Mouse (Mus musculus) CD4-positive, CD25-positive, alpha-beta regulatory T cell, adult 4 months (primary cell): ENCODE data around the gene Btbd35f26. TPM values are rescaled to one million over a fixed set of nuclear protein-coding genes. Genes with fewer than 3 reads are reported as not detected.
"Not testable (repeated sequence)": the region's sequence is repeated elsewhere in the genome, so short reads cannot be mapped to it uniquely, and the experiment has no call there.

Source experiments
- ATAC-seq: one replicate; pipeline ENCODE4 v1.8.0; 2017
- polyA plus RNA-seq, 2 experiments: library from polyadenylated mRNA; unstranded; fragments of 100-300 nt; shearing (Covaris generic); gene quantifications; one replicate each; pipeline ENCODE4 v1.2.1; 2017

Btbd35f26 gene
- not detected for polyA plus RNA-seq

- ATAC-seq, result not testable (repeated sequence)
Measured at GRCm38 (mm10) chrX:31336154-31336553, at the start of gene Btbd35f26. Gene Btbd35f26 (plus strand): TSS chrX:31336454.

DNA sequence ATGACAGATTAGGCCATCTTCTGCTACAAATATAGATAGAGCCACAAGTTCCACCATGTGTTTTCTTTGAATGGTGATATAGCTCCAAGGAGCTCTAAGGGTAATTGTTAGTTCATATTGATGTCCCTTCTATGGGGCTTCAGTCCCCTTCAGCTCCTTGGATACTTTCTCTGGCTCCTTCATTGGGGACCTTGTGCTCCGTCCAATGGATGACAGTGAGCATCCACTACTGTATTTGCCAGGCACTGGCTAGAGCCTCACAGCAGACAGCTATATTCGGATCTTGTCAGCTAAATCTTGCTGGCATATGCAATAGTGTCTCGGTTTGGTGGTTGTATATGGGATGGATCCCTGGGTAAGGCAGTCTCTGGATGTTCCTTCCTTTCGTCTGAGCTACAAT is 5.7 kb downstream of the Btbd35f26 start:
- not testable (repeated sequence) for ATAC-seq

DNA sequence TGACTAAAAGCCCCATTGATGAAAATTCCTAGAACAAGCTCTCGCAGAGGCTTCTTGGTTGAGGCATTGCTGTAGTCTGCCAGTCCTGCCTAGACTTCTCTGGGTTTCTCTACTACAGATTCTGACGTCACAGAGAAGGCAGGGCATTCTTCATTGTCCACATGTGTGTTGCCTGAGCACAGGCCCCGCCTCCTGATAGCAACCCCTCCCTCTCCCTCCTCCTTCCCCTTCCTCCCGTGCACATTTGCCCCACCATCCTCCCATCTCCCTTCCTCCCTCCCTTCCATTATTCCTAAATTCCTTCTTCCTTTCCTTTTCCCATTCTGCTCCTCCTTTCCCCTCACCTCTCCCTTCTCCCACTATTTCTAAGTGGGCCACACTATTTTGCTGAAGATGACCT is 47.6 kb downstream of the Btbd35f26 start, which contains the start of gene Btbd35f19:
Gene Btbd35f19, minus strand, starts transcription at position 101 of the 400 bp plus-strand sequence.
- not testable (repeated sequence) for ATAC-seq

Other genes with a start within 250 kb of the Btbd35f26 start
- gene Btbd35f29, start 218.8 kb upstream of the Btbd35f26 start, polyA plus RNA-seq, result not detected
- not detected for gene Spin2f, start 82.6 kb upstream of the Btbd35f26 start, polyA plus RNA-seq
- not detected for gene Btbd35f19, start 47.5 kb downstream of the Btbd35f26 start, polyA plus RNA-seq
- gene Gm21883, start 237.8 kb downstream of the Btbd35f26 start, polyA plus RNA-seq, result not detected